Mouse (Mus musculus) cerebellum, adult 9-11 months (tissue): ENCODE measurements around the gene Hip1.
A peak's percentile ranks its signal among the peaks of the same experiment; 100 is the strongest.
"Not testable (repeated sequence)": the region's sequence is repeated elsewhere in the genome, so short reads cannot be mapped to it uniquely, and the experiment has no call there.

Source experiments
- DNase-seq: peaks from one replicate; pipeline ENCODE4 v3.0.0; 2022

Gene Hip1

DNA sequence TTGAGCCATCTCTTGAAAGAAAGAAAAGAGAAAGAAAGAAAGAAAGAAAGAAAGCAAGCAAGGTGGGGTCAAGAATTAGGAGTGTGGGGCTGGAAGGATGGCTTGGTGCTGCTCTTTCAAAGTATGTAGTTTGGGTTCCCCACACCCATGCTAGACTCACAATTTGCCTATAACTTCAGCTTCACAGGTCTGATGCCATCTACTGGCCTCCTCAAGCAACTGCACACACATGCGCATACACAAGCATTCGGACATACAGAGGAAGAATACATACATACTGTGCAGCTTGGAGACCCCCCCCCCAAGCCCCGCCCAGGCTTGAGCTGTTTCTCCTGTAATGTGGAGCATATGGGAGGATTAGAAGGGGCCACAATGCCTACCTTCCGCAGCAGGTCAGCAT, 111.1 kb downstream of the Hip1 start:
- no peak for DNase-seq

DNA sequence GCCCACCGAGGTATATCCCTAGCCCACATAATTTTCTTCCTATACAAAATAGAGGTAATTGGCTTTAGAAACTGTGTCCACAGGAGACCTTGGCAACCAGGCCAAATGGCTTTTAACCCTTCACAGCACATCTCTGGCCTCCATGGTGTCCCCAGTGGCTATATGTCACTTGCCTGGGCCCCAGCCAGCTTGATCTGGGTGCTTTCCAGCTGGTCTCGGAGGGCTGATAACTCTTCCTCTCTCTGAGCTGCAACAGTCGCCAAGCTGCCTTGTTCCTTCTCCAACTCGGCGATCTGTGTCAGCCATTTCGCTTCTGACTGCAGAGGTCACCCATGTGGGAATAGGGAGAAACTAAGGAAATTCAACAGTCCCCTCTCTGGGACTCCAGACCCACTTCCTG, 113.8 kb downstream of the Hip1 start:
- no peak for DNase-seq

DNA sequence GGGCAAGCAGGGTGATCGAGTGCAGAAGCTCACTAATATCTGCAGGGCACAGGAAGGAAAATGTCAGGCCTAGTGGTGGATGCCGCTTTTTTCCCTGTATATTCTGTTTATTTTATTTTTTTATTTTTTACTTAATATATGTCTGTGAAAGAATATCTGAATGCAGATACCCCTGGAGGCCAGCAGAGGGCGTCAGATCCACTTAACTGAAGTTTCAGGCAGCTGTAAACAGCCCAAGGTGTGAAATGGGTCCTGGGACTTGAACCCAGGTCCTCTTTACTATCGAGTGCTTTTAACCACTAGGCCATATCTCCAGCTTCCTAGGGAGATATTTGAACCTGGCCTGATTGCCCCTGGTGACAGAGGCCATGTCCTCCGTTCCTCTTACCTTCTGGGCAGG, 116.1 kb downstream of the Hip1 start:
- no peak for DNase-seq

DNA sequence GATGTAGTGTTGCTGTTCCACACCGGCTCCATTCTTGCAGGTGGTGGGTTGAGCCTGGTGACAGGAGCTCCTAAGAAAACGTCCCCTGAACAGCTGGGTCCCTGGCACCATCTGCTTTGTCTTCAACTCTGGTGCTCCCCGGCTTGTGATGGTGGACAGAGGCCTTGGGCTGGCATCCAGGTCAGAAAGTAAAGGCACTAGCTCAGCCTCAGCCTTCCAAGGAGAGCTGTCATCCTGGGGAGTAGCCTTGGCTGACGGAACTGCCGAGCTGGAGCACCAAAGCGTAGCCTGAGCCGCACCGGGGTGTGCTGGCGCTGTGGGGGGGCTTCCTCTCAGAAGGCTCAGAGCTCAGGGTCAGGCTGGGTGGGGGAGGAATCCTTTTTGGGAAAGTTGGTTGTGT, 134.7 kb downstream of the Hip1 start:
- DNase-seq, result no peak

DNA sequence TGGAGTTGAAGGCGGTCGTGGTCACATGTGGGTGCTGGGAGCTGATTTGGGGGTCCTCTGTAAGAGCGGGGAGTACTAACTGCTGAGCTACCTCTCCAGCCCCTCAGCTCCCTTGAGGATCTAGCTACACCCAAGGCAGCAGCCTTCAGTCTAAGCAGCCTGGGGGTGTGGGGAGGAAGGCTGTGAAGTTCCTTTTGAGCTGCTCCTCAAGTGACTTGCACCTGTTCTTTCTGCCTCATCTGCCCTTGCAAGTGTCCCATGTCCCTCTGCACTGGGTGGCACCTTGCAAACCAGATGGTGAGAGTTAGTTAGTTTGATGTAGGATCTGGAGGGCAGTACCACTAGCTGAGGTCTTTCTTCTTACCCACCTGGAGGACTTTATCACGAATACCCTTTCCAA, 136.8 kb downstream of the Hip1 start:
- no peak for DNase-seq

DNA sequence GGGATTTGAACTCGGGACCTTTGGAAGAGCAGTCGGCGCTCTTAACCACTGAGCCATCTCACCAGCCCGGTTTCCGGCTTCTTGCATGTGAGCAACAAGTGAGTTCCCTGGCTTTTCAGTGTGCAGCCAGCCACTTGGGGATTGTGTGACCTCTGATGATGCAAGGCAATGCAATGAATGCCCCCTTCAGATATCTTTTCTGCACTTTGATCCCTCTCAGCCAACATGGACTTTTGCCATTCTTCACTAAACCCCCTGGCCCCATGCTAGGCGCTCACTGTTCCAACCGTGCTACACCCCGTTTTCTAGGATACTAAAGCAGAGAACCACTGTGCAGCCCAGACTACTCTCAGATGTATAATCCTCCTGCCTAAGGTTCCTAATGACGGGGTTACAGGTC, 139.5 kb downstream of the Hip1 start:
- no peak for DNase-seq

DNA sequence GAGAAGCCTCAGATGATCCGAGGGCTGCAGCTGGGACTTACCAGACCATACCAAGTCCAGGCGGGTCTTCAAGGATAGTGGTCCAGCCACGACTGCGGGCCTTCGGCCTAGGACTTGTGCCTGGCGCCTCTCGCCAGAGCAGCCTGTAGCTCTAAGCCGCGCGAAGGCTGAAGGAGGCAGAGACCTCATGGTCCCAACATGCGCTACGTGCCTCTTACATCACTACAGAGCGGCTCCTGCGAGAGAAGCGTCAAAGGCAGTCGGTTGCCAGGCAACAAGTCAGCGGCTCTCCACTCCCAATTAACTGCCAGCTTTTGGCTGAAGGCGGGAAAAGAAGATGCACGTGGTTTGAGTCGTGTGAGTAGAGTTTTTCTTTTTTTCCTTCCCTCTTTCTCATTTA, 140.3 kb downstream of the Hip1 start:
- DNase-seq, result no peak

DNA sequence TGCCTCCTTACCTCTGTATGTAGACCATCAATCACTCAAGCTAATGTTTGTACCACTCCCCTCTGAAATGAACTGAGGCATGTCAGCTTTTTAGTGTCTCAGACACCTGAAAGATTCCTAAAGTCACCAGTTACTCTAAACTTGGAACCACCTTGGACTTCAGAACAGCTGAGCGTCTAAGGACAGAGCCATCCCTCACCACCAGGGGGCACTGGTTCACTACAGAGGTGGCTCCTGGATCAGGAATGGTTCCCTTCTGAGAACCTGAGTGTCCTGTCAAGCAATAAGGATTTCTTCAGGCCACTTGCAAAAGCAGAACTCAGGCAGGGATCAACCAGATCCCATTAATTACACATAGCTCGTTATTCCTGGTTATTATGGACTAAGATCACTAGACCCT, 144.7 kb downstream of the Hip1 start:
- peak; percentile 42 for DNase-seq

DNA sequence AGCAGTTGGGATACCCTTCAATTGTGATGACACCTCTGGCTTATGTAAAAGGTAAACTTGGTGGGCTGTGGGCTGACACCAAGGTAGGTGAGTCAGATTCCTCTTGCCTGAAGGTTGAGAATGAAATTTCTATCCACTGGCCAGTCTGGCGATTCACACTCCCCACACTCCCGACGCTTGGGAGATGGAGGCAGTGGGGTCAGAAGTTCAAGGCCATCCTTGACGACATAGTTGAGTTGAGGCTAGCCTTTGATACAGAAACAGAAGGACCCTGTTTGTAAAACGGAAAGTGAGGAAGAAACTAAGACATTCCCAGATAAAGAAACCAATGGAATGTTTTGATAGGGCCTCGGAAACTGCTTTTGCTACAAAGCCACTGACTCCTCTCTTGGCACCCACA, 145.5 kb downstream of the Hip1 start:
- DNase-seq, result no peak

DNA sequence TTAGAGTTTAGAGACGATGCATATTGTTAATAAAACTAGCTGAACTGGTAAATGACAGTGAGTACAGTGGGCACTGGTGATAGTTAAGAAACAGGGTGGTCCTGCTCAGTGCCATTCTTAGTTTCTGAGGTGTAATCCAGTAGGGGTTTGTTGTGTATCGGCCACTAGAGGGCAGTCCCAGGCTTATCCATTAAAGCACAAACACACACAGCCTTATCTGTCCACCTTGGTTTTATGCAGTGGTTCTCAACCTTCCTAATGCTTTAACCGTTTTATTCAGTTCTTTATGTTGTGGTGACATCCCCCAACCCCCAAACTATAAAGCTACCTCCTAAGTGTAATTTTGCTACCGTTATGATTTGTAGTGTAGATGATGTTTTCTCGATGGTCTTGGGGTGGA, 149.1 kb downstream of the Hip1 start:
- no peak for DNase-seq

DNA sequence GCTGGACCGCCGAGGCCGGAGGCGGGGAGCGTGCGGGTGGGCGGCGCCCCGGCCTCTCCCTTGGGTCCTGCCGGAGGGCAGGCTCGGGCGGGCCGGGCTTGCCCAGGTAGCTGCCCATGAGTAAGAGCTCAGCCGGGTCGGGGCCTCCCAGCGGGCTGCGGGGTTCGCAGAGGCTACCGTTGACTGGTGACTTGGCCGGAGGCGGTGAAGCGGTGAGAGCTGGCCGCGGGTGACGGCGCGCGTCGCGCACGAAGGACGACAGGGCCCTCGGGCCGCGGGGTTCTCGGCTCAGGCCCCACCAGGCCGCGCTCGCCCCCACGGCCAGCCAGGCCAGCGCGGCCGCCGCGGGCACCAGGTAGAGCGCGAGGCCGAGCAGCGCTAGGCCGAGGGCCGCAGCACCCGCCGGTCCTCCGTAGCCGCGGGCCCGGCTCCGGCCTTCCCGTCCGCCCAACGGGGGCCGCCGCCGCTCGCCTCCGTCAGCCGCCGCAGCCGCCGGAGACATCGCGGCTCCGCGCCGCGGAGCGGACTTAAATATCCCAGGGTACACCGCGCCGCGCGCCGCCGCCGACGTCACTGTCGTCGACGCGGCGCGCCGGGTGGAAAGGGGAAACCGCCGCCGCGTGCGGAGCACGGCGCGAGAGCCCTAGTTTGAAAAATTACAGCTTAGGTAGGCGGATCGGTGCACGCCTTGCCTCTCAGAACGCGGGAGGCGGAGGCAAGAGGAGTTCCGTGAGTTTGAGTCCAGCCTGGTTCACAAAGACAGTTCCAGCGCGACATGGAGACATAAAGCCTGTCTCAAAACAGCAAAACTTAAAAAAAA, 150.7 kb downstream of the Hip1 start, which contains the start of gene Pom121:
TSS of gene Pom121 (minus strand) at position 543 of the 820 bp plus-strand sequence.
- DNase-seq, result peak; percentile 80

DNA sequence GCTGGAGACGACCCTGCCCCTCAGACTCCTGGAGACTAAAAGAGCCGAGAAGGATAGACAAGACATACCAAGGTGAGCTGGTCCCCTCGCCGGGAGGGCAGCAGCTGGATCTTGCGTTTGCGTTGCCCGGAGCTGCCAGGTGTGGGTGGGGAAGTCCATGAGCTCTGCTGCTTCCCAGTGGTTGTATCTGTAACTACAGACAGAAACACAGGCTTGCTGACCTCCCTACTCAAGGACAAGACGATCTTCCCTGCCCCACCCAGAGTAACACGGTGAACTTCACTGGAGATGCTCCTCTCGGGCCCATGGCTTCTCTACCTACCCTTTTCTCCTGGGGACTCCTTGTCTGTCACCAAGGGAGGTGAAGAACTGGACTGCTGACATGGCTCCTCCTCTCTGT, 161.1 kb downstream of the Hip1 start:
- DNase-seq, result no peak

DNA sequence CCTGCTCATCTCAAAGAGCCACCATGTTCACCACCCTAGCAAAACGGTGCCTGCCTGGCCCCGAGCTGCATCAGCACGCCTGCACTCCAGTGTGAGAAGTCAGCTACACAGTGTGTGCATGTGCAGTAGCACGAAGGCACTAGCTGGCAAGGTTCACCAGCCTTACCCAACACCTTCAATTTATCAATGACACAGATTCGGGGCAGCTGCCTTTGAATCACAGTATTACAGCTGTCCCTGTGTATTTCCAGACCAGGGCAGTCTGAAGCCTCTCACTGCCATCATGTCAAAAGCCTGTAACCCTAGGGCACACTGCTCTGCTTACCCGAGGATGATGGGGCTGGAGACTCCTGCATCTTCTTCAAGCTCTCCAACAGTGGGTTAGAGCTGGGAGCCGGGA, 162.2 kb downstream of the Hip1 start:
- no peak for DNase-seq

DNA sequence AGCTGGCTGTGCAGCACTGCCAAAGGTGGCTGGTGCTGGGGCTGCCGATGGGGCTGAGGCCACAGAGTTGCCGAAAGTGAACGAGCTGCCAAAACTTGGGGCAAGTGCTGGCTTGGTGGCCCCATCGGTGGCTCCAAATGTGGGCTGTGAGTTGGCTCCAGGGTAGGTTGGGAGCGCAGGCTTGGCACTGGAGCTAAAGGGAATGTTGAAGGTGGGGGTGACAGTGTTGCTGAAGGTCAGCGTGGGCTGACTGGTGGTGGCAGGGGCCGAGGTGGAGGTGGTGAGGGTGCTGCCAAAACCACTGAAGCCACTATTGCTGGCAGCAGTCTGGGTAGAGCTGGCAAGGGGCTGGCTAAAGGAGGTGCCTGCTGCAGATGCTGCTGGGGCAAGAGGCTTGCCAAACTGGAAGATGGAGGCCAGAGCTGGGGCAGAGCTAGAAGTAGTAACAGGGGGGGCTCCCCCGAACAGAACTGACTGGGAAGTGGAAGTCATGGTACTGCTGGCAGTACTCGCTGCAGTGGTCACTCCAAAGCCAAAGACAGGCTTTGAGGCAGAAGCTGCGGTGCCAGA, 163.5 kb downstream of the Hip1 start:
- DNase-seq, result no peak

DNA sequence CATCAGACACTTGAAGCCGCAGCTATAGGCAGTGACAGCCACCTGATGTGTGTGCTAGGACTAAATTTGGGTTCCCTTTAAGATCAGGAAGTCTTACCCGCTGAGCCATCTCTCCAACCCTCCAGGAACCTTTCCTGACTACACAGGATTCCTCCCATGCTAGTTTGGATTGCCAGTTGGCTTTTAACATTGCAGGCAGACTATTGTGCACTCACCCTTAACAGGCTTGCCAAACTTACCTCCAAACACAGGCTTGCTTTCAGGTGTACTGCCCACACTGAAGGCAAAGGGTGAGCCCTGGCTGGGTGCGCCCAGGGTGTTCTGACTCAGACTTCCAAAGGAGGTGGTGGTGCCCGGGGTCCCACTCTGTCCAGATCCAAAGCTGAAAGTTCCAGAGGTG, 164.2 kb downstream of the Hip1 start:
- no peak for DNase-seq

DNA sequence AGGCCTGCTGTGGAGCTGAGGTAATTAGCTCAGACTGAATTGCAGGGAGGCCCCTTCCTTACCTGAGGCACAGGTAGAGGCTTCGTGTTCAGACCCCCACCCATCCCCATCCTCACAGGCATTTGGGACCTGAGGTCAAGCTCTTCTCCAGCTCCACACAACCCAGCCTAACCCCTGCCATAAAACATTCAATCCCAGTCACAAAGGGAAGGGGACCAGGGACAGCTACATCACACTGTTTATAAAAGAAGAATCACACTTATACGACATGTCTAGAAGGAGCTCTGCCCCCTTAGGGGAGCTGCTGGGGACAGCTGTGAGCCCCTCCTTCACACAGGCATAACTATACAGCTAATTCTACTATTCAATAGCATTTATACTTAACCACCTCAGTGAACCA, 168.6 kb downstream of the Hip1 start:
- no peak for DNase-seq

DNA sequence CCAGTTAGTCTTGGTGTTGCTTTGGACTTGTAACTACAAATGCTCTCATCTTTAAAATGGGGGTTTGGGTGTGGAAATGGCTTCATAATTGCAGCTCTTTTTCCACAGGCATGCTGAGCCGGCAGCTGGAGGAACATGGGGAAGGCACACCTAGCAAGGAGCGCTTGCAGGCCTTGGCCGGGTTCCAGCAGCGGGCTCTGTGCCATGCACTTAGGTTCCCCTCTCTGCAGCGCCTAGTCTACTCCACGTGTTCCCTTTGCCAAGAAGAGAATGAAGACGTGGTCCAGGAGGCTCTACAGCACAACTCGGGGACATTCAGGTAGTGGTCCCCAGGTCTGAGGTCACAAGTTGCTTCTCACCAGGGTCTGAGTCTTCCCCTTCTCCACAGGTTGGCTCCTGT, 169.8 kb downstream of the Hip1 start:
- DNase-seq, result peak; percentile 46

DNA sequence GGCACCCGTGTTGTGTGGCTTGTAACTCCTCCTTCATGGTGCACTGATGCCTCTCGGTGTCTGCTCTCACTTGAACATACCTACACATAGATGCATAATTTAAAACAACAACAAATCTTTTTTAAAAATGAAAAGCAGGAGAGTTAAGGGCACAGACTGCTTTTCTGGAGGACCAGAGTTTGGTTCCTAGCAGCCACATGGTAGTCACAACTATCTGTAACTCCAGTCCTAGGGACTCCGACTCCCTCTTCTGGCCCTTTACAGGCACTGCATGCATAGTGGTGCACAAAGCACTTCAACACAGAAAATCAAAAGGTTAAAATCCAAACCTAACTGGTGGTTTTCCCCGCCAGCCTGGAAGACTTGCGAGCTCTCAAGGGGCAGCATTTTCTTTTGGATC, 171.3 kb downstream of the Hip1 start:
- no peak for DNase-seq

DNA sequence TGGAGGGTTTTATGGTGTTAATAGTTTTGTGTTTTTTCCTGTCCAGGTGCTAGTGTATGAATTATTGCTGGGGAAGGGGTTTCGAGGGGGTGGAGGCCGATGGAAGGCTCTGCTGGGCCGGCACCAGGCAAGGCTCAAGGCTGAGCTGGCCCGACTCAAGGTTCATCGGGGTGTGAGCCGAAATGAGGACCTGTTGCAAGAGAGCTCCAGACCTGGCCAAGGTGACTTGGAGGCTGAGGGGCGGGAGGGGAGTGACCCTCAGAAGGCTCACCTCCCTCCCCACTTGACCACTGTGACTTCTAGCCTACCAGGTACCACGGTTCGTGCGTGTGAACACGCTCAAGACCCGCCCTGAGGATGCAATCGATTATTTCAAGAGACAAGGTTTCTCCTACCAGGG, 173.7 kb downstream of the Hip1 start:
- DNase-seq, result no peak

DNA sequence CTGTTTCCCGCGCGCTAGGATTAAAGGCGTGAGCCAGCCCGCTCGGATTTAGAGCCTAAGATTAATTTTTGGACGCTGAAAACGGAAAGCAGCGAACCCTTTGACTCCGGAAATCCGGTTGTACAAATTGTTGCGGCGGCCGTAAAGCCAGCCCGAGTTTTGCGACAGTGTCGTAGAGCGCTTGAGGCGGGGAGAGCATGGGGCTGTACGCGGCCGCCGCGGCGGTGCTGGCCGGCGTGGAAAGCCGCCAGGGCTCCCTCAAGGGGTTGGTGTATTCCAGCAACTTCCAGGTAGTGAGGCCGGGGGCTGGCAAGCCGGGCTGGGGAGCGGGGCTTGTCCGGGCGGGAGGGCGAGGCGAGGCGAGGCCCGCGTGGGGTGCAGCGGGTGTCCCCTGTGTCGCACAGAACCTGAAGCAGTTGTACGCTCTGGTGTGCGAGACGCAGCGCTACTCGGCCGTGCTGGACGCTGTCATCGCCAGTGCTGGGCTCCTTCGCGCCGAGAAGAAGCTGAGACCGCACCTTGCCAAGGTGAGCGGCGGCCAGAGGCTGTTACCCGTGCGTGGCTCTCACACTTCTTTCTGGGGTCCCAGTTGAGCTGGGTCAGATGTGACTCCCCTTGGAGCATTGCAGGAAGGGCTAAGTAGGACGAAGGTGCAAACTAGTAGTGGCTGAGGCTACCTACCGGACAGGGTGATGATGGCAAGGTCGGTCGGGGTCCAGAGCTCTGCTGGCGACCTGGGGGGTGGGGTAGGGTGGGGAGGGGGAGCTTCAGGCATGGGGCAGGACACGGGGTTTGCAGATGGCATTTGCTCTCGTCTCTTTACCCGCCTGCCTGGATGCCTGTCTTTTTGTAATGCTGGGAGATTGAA, 174.9 kb downstream of the Hip1 start, which contains the start of gene Nsun5:
TSS of gene Nsun5 (plus strand) at position 167 of the 868 bp plus-strand sequence.
- DNase-seq, result peak; percentile 92

DNA sequence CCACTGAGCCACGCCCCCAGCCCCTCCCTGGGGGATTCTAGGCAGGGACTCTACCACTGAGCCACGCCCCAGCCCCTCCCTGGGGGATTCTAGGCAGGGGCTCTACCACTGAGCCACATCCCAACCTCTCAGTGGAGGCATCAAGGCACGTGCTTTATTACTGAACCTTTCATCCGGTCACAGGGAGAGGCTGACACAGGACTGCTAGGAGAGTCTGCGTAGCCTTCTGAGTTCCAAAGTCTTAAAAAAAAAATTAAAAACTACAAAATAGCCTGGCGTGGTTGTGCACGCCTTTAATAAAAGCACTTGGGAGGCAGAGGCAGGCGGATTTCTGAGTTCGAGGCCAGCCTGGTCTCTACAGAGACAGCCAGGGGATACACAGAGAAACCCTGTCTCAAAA, 175.7 kb downstream of the Hip1 start:
- not testable (repeated sequence) for DNase-seq

DNA sequence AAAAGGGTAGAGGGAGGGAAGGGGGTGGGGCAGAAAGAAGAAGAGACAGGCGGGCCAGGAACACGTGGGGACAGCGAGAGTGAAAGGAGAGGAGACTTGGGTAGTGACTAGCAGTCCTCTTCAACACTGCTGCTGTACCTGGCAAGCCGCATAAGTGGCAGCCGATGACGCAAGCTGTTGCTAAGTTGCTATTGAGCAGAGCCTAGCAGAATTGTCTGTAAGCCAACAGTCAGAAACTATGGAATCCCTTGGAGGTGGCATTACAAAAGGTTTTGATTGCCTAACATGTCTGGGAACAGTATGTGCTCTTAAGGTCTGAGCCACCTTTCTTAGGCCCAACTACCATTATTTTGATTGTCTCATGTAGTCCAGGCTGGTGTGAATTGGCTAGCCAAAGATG, 176.6 kb downstream of the Hip1 start:
- no peak for DNase-seq

DNA sequence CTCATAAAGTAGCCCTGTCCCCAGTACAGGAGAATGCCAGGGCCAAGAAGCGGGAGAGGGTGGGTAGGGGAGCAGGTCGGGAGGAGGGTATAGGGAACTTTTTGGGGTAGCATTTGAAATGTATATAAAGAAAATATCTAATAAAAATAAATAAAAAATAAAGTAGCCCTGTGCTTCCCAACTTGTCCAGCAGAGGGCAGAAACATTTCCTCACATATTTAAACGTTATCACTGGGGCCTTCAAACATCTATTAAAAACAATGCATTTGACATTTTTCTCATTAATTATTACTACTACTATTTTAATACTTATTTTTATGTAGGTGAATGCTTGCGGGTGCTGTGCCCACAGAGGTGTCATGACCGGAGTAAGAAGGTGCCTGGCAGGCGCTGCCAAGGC, 177.1 kb downstream of the Hip1 start:
- no peak for DNase-seq

DNA sequence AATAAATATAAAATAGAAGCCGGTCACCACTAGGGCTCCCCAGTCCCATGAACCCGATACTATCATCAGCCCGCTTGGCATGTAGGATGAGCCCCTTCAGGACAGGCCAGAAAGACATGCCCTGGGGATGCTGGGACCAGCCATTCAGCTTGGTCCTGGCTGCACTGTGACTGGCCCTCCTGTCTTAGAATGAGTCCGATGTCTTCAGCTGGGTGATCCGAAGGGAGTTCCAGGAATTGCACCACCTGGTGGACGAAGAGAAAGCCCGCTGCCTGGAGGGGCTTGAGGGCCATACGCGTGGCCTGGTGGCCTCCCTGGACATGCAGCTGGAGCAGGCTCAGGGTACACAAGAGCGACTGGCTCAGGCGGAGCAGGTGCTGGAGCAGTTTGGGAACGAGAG, 181.4 kb downstream of the Hip1 start:
- DNase-seq, result no peak
